Mouse (Mus musculus) inflammation-experienced regulatory T-cells, adult 6 months (primary cell): ENCODE measurements around the gene Ldlrap1. TPM values are rescaled to one million over a fixed set of nuclear protein-coding genes. Genes with fewer than 3 reads are reported as not detected.
A peak's percentile ranks its signal among the peaks of the same experiment; 100 is the strongest.

Experiments
- ATAC-seq: one replicate; pipeline ENCODE4 v1.8.0; 2017
- polyA plus RNA-seq, 3 experiments: library from polyadenylated mRNA; unstranded; fragments of 100-300 nt; shearing (Covaris generic); gene quantifications; one replicate each; pipeline ENCODE4 v1.2.1; 2017

The Ldlrap1 gene
- polyA plus RNA-seq, 3 experiments from 2014 or later = 14.2 to 31.3 (median 24.4) TPM

DNA sequence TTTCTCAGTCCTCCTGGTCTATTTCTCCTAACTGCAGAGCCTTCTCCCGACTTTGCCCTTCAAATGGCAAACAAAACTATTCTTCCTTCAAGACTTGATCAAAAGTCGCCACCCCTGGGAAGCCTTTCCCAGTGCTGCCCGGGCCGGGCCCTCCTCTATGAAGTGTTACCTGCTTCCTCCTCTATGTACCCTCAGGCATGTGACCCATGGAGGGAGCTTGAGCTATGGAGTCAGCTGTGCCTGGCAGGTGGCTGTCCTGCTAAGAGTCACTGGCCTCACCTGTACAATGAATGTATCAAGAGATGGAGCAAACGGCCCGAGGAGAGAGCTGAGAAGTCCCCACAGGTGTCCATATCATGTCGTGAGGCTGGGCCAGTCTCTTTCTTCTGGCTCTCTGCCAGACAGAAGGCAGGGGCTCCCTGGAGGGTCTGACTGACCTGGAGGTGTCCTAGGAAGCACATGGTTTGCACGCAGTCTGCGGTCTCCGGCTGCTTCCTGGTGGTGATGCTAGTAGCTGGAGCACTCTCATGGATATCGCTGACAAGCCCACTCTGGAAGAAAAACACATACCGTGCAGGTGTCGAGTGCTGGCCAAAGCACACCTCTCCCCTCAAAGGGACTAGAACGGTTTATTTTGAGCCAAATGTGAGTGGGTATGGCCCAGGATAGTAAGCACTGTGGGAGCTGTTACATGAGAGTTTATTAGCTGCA is 7.6 kb upstream of the Ldlrap1 start:
- ATAC-seq = no peak

DNA sequence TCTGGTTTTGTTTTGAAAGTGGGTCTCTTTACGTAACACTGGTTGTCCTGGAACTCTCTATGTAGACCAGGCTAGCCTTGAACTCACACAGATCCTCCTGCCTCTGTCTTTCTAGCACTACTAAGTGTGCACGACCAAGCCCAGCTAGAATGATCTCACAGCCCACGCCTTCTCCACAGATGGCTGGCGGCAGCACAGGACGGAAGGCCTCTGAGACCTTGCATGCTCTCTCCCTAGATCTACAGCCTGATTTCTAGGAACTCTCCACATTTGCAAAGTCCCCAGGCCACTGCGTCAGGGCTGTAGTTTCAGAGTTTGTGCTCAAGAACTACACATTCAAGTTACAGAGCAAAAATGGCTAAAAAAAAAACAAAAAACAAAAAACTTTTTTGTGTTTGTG is 6.3 kb upstream of the Ldlrap1 start:
- no peak for ATAC-seq

DNA sequence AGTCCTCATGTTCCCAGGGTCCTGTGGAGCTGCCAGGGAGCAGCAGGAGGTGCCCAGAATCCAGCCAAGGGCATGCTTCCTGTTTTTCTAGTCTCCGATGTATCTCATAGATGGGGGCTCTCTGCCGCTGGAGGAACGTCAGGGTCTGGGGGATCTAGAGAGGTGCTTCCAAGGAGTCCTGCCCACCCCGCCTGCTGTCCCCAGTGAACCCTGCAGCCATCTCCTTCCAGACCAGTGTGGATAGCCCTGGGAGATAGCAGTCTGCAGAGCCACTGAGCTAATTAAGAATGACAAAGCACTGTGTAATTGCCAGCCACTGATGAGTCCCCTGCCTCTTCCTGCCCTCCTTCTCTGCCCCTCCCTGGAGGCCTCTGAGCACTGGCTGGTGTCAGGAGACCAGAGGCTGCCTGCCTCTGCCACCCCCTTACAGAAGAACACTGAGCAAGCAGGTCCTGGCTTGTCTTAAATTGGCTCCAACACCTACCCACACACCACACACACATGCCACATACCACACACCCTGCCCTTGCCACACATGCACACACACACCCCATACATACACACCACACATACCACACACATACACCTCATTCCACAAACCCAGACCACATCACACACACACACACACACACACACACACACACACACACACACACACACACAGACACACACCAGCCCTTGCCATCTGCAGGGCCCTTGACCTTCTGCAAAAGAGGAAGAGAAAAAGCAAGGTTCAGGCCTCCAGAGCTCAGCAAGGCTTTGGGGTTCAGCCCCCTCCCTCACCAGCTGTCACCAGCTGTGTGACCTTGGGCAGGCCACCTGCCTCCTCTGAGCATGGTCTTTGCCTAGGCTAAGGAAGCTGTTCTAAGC is 5.2 kb upstream of the Ldlrap1 start:
- ATAC-seq = peak; percentile 54

DNA sequence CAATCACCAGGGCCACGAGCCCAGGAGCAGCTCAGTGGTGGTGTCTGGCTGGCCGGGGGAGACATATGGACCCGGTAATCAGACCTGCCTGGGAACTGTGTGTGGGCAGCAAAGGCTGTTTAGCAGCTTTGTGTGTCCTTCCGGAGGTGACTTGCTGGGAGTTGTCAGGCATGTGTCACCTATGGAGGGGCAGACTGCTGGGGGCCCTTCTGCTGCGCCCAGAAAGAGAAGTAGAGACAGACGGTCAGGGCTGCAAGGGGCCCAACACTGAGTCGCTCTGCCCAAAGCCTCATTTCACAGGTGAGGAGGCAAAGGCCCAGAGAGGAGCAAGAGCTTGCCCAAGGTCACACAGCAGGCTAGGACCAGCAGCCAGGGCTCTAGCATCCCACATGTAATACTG is 2.1 kb upstream of the Ldlrap1 start:
- ATAC-seq = no peak

DNA sequence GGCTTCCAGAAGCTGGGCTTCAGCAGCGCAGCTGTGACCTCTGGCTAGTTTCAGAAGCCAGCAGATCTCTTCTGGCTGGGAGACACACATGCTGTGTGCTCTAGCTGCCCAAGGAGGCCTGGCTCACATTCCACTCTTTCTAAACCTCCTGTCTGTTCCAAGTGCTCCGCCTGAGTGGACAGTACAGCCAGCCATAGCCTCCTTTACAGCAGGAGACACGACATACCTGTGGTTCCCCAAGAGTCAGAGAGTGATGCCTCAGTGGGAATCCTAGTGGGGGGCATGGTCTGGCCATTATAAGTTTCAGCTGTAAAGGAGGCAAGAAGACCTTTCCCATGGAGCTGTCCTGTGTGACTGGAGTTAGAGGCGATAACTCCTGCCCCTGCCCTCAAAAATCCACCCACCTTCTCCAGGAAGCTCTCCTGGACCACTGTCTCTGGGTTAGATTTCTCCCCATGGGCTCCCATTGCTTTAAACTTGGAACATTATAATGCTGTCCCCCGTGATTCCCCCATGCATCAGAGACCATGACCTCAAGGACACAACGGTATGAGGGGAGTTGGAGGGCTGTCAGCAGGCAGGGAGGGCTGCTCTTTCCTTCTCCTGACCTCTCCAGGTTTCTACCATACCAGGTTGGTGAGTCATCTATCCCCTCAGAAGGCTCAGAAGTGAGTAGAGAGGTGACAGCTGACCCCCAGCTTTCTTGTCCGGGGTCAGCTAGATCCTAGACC is 1.4 kb upstream of the Ldlrap1 start:
- ATAC-seq = no peak

DNA sequence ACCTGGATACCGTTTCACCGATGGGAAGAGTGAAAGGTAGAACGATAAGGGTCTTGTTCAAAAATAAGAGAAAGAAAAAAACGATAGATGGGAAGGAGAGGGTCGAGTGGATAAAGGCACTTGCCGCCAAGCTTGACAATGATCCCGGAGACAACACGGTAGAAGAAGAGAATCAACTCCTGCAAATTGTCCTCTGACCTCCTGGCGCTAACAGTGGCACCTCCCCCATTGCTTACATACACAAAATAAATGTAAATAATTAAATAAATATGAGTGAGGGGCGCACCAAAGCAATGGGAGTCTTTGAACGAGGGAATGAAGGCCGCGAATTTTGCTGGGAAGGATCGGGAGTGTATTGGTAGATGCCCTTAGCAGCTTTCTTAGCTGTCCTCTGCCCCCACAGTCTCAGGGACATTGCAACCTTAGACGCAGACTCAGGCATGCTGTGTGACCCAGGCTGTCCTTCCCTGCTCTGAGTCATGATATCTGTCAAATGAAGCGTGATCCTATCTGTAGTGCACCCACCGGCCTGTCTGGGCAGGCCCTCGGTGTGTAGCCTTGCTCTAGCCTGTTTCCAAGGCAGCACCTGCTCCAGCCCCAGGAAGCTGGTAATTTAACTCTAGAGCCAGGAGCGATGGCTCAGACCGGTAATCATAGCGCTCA is 533 bp upstream of the Ldlrap1 start:
- no peak for ATAC-seq

DNA sequence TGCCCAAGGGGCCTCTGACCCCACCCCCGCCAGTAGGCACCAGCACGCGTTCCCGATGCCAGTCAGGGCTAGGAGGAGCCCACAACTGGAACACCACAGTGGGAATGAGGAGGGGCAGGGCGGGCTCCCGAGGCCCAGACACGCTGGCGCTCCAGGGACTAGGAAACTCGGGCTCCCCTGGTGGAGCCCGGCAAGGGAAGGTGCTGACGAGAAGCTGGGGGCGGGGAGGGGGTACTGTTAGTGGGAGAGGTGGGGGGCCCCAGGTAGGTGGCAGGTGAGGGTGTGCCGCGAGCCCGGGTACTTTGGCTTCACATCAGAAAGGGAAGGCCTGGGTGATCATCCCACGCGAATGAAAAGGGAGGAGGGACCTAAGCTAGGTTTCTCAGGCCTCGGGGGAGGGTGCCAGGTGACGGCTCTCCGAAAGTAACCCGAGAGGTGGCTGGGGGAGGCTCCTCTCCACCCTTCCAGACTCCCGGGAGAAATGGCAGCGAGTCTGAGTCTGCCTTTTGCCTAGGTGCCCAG is 859 bp downstream of the Ldlrap1 start:
- ATAC-seq = peak; percentile 51

DNA sequence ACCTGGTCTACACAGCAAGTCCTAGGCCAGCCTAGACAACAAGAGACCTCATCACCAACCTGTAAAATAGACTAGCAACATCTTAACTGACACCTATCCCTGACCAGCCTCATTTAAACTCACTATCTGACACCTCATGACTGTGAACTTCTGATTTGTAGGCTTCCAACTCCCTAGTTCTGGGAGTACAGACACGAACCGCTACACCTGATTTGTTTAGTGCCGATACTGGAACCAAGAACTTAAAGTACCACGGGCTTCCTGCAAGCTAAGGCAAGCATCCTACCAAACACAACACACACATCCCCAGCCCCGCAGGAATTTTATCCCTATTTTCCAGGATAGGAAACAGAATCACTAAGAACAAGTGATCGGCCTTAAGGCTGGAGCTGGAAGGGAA is 1.5 kb downstream of the Ldlrap1 start:
- ATAC-seq = no peak

DNA sequence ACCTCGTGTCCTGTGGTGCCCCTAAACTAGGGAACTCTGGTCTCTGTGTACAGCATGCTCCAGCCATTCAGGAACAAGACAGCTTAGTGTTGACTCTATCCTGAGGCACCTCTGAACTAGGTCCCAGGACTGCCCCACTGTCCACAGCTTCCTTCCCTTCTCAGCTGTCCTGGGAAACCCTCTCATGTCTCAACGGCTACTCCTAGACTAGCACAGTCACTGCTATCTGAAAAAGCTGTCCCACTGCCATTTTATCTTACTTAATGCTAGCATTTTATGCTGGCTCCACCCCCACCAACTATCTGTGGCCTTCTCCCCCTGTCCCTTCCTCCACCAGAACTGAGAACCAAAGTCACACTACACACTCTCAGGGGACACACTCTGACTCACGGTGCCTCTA is 3.5 kb downstream of the Ldlrap1 start:
- no peak for ATAC-seq

DNA sequence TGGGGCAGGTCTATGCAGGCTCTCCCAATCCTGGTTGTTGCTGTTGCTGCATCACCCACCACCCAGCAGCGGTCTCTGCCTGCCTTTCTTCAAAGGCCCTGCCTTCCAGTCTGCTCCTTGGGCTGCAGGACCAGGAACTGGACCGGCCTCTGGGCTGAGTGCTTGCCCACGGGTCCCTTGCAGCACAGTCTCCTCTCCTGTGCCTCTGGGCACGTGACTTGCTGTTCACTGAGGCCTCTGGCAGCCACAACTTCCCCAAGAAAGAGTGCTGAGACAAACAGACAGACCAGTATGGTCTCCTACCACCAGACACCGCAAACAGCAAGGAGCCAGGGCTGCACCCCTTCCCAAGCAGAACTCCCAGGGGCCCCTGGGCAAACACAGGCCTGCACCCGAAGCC is 5.5 kb downstream of the Ldlrap1 start:
- no peak for ATAC-seq

DNA sequence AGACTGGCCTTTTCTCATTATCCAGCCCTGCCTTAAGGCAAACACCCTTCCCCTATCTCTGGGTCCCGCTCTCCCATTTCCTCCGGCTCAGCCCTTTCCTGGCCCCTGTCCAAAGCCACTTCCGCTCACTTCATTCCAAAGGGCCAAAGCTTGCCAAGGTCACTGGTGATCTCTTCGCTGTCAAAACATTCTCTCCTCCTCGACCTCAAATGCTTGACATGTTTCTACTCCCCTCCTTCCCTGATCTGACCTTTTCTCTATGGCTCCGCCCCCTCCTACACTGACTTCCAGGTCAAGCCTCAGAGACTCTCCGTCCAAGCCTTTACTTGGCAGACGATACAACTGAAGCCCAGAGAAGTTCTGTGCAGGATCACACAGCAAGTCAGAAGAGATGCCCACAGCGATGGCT is 7.0 kb downstream of the Ldlrap1 start:
- no peak for ATAC-seq

DNA sequence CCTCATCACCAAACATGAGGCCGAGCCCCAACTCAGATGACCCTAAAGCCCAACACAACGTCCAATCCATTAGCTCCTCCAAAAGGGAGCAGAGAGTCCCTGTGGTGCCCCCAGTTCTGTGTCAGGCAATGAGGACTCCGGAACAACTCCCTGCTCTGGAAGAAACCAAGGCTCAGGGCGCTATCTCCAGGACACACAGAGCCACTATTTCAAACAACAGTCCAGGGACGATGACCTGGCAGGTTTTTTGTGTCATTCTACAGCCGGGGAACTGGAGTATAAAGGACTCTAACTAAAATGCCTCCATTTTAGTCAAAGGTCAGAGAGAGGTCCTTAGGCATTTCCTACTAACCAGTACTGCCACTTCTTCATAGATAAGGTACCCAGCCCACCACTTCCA is 7.5 kb downstream of the Ldlrap1 start:
- no peak for ATAC-seq

DNA sequence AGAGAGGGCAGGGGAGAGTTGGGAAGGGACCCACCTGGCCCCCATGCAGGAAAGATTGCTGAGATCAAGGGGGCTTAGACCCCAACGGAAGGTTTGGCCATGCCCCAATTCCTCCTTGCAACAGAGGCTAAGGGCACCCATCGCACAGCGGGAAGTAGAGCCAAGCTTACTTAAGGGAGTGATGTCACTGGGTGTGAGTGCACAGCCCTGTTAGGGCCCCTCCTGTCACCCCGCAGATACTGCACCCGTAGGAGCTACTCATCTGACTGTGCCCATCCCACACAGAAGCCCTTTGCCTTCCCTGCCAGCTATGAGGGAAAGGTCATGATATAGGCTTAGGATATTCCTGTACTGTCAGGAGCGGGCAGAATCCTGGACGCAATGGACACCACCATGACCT is 8.3 kb downstream of the Ldlrap1 start:
- no peak for ATAC-seq

DNA sequence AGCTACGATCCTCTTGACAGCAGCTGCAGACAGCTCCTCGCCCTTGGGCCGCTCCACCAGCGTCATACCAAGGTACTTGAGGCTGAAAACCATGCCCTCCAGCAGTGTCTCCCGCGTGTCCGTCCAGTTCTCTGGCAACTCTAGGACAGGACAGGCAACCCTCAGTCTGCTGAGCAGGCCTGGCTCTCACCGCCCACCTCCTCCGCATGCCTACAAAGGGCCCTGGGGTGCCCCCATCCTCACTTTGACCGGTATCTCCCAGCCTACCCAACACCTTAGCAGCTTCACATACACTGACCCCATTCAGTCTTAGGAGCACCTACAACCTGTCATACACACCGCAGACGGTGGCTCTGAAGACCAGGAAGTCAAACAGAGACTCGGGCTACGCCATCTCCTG is 8.9 kb downstream of the Ldlrap1 start:
- no peak for ATAC-seq

DNA sequence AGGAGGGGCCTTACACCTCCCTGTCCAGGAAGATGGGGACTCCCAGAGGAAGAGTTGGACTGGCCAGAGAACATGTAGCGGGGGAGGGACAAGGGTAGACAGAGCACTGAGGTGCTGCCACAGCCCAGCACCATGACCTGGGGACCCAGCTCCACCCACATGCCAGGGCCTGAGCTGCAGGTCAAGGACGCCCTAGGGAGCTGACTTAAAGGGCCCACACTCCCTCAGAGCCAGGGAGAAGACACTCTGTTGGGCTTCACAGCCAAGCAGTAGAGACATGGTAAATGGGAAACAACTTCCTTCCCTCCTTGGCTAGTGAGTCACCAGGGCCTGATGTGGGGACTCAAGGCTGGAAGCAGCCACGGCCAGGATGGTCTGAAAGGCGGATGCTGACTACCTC is 9.5 kb downstream of the Ldlrap1 start:
- ATAC-seq = no peak

DNA sequence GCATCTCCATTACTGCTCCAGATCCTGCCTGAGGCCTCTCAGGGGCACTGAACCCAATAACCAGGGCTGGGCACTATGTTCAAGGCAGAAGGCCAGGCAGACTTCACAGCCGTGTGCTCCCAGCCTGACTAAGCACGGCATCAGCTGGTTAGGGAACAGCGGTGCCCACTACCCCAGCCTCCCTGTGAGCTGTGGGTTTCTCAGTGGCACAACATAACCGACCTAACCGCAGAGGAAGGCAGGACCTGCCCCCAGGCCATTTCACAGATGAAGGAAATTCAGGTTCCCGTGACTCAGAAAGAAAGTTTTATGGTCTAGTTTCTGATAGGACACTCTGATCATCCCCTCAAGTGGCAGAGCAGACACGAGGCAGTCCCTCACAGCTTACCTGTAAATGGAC is 10.9 kb downstream of the Ldlrap1 start:
- ATAC-seq = no peak

DNA sequence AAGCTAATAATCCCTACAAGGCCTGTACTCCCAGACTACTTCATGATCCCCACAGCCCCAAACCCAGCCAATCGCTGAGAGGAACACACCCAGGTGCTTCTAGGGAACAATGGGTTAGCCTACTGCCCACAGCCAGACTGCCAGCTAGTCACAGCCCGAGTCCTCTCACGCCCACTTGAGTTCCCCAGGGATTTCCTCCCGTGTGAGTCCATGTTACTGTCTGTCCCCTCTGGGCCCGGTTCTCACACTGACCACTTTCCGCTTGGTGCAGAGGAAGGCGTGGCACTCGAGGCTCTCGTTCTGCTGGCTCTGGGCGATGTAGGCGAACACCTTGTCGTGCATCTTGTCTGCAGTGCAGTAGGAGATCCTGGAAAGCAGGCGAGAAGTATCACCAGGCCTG is 12.9 kb downstream of the Ldlrap1 start:
- ATAC-seq = no peak

DNA sequence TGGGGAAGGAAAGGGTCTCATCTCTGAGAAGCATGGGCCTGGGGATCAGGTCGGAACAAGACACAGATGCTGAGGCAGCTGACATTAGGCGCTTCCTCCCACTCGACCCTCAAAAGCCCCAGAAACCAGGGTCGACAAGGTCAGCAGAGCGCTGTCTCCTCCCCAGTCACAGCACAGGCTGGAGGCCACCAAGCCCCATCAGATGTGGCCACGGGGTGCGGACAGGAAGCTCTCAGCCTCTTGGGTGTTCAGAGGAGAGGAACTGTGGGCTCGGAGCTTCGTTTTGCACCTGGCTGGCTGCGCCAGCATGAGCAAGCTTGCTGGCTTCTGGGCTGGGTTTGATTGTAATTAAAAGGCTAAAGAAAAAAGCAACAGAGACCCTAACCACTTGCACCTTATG is 13.5 kb downstream of the Ldlrap1 start:
- ATAC-seq = no peak

DNA sequence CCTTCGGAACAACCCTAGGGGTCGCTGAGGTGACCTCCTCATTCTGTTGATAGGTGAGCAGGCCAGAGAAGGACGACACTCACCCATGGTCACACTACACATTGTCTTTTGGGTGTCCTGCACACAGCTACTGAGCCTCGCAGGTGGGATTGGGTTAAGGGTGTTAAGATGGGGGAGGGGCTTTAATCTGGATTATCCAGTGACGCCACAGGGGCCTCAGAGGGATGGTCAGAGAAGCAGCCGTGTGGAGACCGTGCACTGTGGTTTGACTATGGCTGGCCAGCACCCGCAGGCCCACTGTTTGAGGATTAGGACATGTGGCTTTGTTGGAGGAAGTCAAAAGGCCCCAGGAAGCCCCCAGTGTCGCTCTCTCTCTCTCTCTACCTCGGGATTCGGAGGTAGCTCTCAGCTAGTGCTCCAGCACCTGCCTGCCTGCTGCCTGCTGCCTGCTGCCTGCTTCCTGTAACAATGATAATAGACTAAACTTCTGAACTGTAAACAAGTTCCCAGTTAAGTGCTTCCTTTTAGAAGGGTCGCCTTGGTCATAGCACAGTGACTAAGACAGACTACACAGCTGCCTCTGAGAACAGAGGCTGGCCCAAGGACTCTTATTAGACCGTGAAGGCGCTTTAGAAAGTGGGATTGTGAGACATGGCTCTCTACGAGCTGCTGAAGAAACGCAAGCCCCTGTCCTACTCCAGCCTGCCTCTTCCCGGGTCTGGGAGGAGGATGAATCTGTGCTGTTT is 14.1 kb downstream of the Ldlrap1 start:
- no peak for ATAC-seq

DNA sequence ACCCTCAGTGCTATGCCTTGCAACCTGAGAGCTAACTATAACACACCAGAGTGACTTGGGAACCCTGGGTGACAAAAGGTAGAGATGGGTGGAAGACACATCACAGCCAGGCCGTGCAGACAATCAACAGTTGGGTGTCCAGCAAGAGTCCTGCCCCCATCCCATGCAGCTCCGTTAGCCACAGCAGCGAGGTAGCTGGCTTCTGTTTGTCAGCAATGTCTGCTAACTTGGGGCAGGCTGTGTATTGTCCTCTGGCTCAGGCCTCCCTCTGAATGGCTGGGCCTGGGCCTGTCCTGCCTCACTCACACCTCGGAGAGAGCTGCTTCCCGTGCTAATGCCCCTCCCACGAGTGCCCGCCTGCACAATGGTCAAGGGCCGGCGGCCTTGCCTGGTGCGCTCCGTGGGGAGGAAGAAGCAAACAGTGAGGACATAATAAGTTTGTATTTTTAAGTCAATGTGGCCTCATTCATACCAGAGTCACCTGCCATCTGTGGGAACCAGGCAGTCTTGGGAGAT is 14.9 kb downstream of the Ldlrap1 start:
- no peak for ATAC-seq

DNA sequence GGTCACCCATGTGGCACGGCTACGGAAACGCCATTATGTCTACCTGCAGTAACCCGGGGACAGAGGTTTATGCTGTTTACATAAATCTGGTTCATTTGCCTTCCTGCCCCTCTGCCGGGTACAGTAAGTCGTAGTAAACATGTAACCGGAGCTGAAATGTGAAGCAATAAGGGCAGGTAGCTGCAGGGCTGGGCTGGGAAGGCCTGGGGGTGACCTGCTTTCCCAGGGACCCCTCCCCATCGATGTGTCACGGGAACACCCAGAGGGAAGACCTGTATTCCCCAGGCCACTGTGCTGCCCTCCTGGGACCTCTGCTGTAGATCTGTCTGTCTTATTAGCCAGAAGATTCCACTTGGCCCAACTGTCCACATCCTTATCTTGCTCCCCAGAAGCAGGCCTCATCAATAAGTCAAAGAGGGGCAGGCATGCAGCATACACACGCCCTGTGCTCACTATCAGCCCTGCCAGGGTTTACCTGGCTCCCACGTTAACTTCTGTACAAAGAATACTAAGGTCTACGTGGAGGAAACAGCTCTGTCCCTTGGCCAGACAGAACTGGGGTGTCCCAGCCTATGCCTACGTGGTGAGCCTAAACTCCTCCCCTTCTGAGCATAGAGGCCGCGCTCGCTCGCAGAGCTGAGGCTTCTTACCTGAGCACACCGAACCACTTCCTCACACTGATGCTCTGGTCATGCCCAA is 16.0 kb downstream of the Ldlrap1 start:
- peak; percentile 36 for ATAC-seq
